Mouse (Mus musculus) spleen, postnatal 36 days (tissue): ENCODE results near the gene C1qb.

Experiments used
- DNase-seq, 2 experiments: peaks; one replicate each; pipeline ENCODE4 v3.0.0; 2022; ENCODE audit warnings: low spot score in 2 of 2, mixed read lengths in 1 of 2

C1qb gene

GRCm38 (mm10) chr4:136886101-136886500 lies at the start of gene C1qb:
C1qb (minus strand) TSS chr4:136886187.
- DNase-seq, result peak; percentile 6 to 8

GRCm38 (mm10) chr4:136934746-136935613 lies 49.0 kb upstream of the C1qb start:
- DNase-seq, result no peak

DNA sequence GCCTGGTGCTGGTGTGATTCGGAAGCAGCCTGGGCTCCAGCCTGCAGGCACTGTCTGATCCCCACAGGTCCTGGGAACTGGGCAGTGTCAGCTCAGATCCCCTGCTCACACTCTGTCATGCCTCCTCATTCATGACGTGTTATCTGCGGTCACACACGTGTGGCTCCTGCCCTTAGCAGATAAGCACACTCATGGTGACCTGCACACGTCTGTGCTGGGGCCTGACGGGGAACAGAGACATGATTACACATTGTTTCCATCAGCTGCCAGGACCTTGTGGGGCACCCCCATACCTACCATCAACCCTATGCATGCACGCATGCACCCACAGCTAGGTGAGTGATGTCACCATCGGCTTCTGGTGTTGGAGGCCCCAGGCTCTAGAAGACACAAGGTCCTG lies 44.5 kb upstream of the C1qb start:
- peak in 1 of 2 experiments; percentile 4 for DNase-seq

DNA sequence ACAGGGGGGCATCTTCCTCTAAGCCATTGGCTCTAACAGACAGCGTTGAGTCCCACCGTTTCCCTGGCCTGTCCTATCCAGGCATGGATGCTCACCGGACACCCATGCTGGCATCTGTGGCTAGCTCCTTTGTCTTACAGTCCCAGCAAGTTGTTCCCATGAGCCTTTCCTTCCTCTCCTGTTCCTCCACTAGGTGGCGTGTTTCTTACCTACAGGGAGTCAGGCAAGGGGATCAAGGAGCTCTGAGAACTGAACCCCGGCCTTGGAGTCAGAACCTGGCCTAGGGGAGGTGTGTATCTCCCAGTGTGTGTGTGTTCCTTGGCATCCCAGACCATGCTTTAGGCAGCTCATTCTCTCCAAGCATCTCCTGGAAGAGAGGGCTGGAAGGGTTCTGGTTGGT lies 42.9 kb upstream of the C1qb start:
- DNase-seq, result peak in 1 of 2 experiments; percentile 21

DNA sequence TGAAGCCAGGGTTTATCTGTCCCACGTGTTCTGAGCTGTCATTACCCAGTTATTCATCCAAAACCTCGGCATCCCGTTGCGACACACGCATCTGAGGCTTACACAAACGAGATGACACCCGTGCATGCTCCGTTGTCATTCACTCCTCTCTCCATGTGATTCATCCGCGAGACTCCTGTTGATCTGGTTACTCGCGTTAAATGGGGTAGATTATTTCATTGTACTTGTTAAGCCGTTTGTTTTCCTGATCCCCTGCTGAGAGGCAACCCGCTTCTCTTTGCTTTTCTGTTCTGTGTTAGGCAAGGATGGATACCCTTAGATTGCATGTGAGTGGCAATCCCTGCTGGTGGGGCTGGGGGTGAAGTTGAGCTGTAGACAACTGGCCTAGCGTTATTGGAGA lies 39.8 kb upstream of the C1qb start:
- no peak for DNase-seq

- DNase-seq, result no peak
These were observed 38.5 kb upstream of the C1qb start for GRCm38 (mm10) chr4:136924529-136924928.

DNA sequence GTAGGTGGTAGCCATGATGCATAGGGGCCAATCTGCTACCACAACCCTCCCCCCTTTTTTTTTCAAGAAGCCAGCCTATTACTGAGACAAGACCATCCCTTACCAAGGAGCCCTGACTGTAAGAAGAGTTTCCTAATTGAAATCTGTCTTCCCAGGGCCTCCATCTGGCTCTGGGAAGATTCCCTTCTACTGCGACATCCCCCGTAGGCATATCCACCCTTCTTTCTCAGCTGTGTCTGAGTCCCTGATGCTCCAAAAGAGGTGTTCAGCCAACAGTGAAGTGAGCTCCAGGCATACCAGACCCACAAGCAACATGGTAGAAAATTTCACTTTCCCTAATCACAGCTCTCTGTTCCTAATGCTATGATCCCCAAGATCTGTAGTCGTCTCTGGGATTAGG lies 33.5 kb upstream of the C1qb start:
- DNase-seq, result no peak

GRCm38 (mm10) chr4:136918834-136919233 lies 32.8 kb upstream of the C1qb start:
- DNase-seq, result no peak

- DNase-seq, result no peak
These were observed 31.2 kb upstream of the C1qb start for GRCm38 (mm10) chr4:136917165-136917524.

DNA sequence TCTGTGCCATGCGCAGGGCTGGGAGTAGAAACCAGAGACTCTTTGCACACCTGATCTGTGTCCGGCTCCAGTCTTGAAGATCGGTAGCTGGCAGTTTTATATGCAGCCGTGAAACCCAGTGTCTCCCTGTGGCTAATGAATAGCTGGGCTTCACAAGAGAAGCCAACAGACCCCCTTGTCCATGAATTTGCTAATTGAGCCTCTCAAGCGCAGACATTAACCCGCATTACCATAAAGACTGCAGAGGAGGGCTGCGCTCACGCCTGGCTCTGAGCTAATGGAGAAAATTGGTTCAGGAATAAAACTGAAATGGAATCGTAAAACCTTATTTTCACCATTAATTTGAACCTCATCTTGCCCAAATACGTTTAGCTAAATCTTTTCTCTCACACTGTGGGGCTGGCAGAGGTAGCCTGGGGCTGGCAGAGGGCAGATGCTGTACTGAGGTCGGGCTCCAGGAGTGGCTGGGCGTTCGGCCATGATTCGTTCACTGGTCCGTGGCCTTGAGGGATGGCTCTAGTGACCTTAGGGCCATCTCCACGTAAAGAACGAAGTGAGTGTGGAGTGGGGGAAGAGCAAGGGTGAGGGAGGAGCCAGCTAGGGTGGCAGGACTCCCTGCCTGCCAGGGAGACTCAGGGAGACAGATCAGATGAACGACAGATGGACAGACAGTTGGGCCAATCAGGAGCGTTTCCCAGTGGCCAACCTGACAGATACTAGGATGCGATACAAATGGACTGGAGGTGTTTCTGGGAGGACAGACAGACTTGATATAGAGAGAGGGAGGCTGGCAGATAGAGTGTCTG lies 30.6 kb upstream of the C1qb start:
- DNase-seq, result no peak

- no peak for DNase-seq
These were observed 26.9 kb upstream of the C1qb start for GRCm38 (mm10) chr4:136912841-136913240.

GRCm38 (mm10) chr4:136911804-136912203 lies 25.8 kb upstream of the C1qb start:
- no peak for DNase-seq

- no peak for DNase-seq
These were observed 25.2 kb upstream of the C1qb start for GRCm38 (mm10) chr4:136911211-136911646.

DNA sequence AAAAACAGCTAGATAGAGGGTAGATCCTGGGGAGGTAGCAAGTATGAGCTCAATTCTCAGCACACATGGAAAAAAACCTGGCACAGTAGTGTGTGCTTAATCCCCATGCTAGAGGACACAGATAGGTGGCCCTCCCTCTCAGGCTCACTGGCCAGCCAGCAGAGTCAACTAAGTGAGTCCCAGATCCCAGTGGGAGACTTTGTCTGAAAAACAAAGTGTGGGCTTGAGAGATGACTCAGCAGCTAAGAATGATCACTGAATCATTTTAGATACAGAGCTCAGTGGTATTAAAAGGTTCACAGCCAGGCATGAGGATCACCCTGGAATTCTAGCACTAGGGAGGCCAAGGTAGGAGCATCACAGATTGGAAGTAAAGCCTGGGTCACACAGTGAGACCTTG lies 21.8 kb upstream of the C1qb start:
- no peak for DNase-seq

GRCm38 (mm10) chr4:136907033-136907432 lies 21.0 kb upstream of the C1qb start:
- no peak for DNase-seq

DNA sequence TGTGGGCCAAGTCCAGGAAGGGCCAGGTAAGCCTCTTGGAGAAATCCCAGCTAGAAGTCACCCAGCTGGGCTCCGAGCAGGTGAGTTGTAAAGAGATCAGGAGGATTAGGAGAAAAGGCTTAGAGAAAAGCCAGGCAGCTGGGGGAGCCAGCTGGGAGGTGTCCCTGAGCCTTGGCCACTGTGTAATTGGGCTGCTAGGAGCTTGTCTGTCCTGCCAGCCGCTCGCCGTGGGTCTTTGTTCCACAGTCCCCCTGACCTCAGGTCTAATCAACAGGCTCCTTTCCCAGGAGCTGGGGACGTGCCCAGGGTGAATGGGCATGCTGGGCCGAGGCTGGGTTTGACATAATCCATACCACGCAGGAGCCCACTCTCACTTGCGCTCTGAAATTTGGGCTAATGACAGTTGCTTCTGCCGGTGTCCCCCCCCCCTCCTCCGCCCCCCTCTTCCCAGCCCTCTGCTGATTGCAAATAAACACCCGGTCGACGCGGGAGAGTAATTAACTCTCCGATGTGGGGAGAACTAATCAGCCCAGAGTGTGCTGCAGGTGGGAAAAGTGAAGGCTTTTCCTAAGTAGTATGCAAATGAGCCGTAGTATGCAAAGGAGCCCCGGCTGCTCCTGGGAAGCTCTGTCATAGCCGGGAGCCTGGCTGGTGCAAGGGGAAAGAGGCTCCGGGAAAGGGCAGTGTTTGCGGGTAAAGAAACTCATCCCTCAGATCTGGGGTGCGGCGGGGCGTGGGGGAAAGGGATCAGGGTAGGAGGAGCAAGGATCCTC lies 19.0 kb upstream of the C1qb start:
- no peak for DNase-seq

- no peak for DNase-seq
These were observed 13.2 kb upstream of the C1qb start for GRCm38 (mm10) chr4:136899154-136899553.

GRCm38 (mm10) chr4:136898637-136899036 lies 12.7 kb upstream of the C1qb start, which contains the start of gene C1qa:
C1qa (minus strand) TSS chr4:136898803.
- DNase-seq, result peak; percentile 5 to 24

DNA sequence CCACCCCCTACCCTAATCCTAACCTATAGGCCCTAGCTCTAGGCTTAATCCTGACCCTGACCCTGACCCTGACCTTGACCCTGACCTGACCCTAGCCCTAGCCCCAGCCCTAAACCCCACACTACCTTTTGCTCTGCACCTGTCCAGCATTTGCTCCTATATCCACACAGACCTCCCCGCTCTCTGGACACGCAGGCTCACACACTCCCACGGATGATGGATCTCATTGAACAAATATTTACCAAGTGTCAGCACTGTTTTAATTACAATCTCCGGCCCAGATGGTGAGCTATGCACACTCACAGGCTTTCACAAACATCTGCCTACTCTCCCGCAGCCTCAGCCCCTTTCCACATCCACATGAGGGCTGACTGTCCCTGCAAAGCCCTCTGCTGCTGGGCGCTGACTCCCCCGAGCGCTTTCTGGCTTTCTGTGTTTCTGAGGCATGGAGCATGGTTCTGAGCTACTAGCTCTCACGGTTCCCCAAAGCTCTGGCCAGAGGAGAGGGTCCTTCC lies 12.2 kb upstream of the C1qb start:
- no peak for DNase-seq

DNA sequence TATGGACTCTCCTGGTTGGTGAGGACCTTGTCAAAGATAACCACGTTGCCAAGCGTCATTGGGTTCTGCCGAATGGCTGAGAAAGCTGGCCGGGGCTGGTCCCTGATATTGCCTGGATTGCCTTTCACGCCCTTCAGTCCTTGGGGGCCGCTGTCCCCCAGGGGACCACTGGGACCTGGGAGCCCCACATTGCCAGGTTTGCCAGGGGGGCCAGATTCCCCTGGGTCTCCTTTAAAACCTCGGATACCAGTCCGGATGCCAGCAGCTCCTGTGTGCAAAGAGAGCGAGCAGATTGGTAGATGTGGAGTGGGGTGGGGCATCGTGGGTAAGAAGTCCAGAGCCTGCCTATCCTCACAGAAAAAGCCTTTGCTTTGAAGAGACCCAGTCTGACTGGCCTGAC lies 10.5 kb upstream of the C1qb start:
- no peak for DNase-seq

DNA sequence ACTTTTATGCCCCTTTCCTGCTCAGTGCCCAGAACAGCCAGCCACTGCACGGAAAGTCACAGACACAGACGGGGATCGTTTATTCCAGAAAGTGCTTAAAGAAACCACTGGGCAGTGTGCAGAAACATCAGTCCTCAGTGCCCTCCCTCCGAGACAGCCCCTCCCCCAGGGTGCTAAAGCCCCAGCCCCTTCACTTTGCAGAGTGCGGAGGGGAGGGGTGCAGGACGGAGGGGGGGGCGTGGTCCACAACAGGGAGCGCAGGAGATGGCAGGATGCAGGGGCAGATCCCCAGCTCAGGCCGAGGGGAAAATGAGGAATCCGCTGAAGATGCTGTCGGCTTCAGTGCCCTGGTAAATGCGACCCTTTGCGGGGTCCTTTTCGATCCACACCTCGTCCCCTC lies 9.9 kb upstream of the C1qb start:
- no peak for DNase-seq

- no peak for DNase-seq
These were observed 8.8 kb upstream of the C1qb start for GRCm38 (mm10) chr4:136894821-136895220.
